Mouse (Mus musculus): Measurements from ENCODE around the gene 4921524J17Rik.

- TF ChIP-seq POLR2A (IDR thresholded peaks at IDR 0.05; ENCODE audit: control insufficient read depth in 1 of 2, insufficient read depth in 1 of 2, low read depth in 1 of 2, low read length in 2 of 2, poor library complexity in 1 of 2) (no peak), USF1 (IDR thresholded peaks at IDR 0.05; ENCODE audit: low read depth, low read length) (no peak), CTCF (IDR thresholded peaks at IDR 0.05 in 2 of 3, conservative IDR thresholded peaks at IDR 0.05 in 1 of 3; ENCODE audit: control insufficient read depth in 1 of 3, insufficient read depth in 1 of 3, low read depth in 2 of 3, low read length in 3 of 3, poor library complexity in 1 of 3, severe bottlenecking in 1 of 3) (no peak), ETS1 (IDR thresholded peaks at IDR 0.05; ENCODE audit: low read depth, low read length) (no peak), TCF12 (IDR thresholded peaks at IDR 0.05; ENCODE audit: low read depth, low read length) (no peak), MXI1 (IDR thresholded peaks at IDR 0.05; ENCODE audit: low read depth, low read length) (no peak)
Observed at GRCm38 (mm10) chr8:85393199-85393598, 39.4 kb downstream of the 4921524J17Rik start.

Data from MEL (cell line).